Mouse (Mus musculus) cerebellum, adult 2 months (tissue): ENCODE data around the gene Sdhaf2.

Experiments
- CTCF ChIP-seq: fragments of 200-500 bp; IDR thresholded peaks from 2 replicates; pipeline ENCODE4 v1.5.1; 2011; ENCODE audit warnings: low read depth, mild to moderate bottlenecking, control low read depth, low read length, moderate library complexity, borderline replicate concordance; ENCODE audit not compliant: insufficient read depth
- POLR2A ChIP-seq: fragments of 200-500 bp; IDR thresholded peaks from 2 replicates; pipeline ENCODE4 v1.6.1; 2011; ENCODE audit warnings: low read length, control low read depth, borderline replicate concordance; ENCODE audit not compliant: insufficient read depth

DNA sequence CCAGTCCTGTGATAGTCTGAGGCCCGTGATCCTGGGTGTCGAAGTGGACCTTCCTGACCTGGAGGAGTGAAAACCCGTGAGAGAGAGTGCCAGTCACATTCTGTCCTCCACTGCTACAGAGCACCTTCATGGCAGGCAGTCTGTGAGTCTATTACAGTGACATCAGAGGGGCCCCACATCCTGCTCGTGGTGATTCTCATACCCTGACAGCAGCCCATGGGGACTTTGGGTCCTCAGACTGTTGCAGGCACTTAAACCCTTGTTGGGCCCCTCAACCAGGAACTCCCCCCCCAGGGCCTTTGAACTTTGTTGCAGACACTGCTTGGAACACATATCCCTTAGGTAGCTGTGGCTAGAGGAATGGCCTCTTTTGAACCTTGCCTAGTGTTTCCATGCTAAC is 46.4 kb downstream of the Sdhaf2 start:
- TF ChIP-seq POLR2A (no peak), CTCF (no peak)
